Mouse (Mus musculus) megakaryocyte, embryonic 14.5 days (primary cell): ENCODE measurements around the gene Prtg.

Experiments
- FLI1 ChIP-seq: IDR thresholded peaks from 2 replicates; pipeline ENCODE4 v1.6.1; 2012; ENCODE audit warnings: low read length, inconsistent platforms, mixed read lengths
- GATA1 ChIP-seq: IDR thresholded peaks from 3 replicates; pipeline ENCODE4 v1.6.1; 2012; ENCODE audit warnings: mixed read lengths, low read length, inconsistent platforms, borderline replicate concordance

GRCm38 (mm10) chr9:72947010-72947409, 140.3 kb downstream of the Prtg start:
- TF ChIP-seq GATA1 (no peak), FLI1 (no peak)
